Mouse (Mus musculus): ENCODE measurements around the gene B430306N03Rik.
"Not testable (repeated sequence)": the region's sequence is repeated elsewhere in the genome, so short reads cannot be mapped to it uniquely, and the experiment has no call there.

B430306N03Rik gene

DNA sequence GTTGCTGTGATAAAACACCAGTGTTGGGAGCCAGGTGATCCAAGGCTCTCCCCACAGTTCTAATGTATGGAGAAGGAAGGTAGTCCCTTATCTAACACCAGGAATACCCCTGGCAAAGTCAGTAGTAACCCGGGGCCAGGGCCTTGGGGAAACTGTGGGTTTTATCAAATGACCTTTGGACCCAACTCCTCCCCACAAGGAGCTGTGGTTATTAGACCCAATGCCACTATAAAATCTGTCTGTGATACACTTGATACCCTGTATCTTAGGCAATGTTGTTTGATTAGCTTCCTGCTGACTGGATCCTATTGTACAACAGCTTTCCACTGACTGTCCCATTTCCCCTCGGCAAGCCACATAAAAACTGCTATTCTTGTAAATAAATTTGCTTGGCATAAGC, 3.8 kb upstream of the B430306N03Rik start:
- DNase-seq (ENCODE audit: low spot score in 2 of 2): no peak

DNA sequence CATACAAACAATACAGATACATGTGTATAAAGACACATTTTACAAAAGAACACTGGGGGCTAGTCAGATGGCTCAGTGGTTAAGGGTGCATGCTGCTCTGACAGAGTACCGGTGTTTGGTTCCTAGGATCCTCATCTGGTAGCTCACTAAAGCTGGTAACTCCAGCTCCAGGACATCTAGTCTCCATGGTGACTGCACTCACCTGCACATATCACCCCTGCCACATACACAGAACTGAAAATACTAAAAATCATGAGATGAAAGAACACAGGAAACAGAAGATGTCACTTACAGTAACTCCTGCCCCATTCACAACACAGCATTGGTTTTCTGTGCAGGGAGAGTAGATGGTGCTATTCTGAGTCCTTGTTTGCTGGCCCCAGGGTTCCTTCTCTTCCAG, 2.7 kb downstream of the B430306N03Rik start:
- DNase-seq (ENCODE audit: low spot score in 2 of 2): no peak

DNA sequence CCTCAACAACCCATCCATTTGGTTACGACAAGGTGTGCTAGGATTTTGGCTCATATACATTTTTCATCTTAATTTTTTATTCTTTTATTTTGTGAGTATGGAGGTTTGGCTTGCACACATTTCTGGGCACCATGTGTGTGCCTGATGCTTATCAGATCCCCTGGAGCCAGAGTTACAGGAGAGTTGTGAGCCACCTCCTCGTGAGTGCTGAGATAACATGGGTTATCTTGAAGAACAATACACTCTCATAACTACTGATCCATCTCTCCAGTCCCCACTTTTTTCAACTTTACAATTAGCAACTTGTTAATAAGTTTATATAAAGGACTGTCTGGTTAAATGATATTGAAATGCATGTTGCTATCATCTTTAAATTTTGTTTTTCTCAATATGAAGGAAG, 5.3 kb downstream of the B430306N03Rik start:
- DNase-seq (ENCODE audit: low spot score in 2 of 2): no peak

DNA sequence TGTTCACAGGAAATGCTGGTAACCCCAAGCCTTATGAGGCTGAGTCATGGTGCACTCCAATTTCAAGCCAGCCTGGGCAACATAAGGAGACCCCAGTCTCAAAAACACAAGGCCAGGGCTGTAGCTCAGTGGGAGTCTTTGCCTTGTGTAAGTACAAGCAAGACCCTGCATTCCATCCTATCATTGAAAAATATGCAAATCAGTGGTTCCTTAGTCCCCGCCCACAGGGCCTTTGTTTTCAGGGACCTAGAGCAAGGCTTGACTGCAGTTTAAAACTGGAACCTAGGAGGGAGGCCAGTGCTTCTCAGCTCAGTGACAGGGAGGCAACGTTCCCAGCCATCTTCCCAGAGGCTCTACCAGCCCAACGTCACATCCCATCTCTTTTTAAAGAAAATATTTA, 7.3 kb downstream of the B430306N03Rik start:
- DNase-seq (ENCODE audit: low spot score in 2 of 2): no peak

DNA sequence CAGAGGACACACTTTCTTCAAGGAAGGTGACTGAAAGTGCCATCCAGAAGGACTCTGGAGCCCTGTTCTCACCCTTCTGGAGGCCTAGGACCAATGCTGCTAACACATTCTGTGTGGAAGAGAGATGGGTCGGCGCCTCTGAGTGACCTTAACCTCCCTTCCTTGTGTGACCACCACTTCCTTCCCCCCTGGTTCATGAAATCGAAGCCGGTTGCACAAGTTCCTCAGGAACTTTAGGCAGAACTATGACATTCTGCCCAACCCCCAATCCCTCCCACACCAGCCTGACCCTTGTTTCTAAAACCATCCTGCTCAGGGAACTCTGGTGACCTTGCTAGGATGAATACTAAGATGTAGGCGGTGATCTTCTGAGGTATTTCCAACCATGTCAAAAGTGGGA, 8.3 kb downstream of the B430306N03Rik start:
- DNase-seq (ENCODE audit: low spot score in 2 of 2): peak in 1 of 2 experiments; percentile 45

DNA sequence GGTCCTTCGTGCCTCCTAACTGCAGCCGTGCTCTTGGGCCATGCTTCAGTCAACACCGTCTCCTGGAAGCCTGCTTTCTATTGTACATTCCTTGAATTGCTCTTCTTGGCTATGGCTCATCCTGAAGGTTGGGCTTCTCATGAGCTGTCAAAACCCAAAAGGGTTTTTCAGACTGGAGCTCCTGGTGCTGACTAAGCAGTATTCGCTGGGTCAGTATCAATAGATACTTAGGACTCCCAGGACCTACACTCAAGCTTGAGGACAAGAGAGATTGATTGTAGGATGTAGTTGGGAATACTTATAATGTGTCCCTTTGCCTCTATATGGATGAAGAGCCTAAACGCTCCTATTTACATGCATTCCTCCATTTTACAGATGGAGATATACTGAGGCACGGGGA, 9.2 kb downstream of the B430306N03Rik start:
- no peak for DNase-seq (ENCODE audit: low spot score in 2 of 2)

DNA sequence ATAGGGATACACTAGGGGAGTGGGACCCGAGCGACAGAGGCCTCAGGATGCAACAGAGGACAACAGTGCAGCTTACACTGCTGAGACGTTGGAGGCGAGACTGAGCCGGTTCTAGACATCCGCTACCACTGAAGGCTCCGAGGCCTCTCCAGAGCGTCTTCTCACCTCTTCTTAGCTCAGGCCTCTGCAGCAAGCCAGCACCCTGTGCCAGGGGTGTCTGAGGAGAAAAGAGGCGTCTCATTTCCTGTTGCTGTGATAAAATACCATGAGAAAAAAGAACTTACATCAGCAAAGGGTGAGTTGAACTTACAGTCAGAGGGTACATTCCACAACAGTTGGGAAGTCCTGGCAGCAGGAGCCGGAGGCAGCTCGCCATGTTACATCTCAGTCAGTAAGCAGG, 9.7 kb downstream of the B430306N03Rik start:
- DNase-seq (ENCODE audit: low spot score in 2 of 2): no peak

DNA sequence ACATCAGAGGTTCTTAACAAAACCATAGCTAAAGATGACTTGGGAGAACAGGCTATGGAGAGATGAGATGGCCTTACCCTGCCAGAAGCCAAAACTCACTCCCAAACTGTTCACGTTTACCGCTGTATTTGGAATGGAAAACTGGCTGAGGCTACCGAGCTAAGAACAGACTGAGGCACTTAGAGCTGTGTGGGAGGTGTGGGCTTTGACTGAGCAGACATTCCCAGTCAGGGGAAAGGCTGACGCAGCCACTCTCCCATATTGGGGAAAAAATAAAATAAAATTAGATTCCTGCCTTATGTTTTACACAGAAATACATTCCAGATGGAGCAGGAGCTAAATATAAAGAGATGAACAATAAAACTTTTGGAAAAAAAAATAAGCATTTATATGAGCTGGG, 10.7 kb downstream of the B430306N03Rik start:
- DNase-seq (ENCODE audit: low spot score in 2 of 2): no peak

DNA sequence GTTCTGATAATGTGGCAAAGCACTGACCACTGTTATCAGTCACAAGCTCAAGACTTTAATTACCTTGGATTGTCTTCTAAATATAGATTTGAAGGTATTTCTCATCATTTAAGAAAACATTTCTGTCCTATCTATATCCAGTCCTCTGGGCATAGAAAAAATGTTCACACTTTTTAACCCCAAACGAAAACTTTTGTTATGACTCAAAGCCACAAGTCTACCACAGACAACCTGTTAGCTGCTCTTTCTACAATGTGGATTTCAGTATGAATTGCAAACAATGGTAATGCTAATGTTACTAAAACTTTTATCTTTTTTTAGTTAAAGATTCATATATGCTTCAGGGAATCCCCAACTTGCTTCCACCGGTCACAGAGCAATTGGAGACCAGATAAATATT, 16.6 kb downstream of the B430306N03Rik start:
- DNase-seq (ENCODE audit: low spot score in 2 of 2): no peak

DNA sequence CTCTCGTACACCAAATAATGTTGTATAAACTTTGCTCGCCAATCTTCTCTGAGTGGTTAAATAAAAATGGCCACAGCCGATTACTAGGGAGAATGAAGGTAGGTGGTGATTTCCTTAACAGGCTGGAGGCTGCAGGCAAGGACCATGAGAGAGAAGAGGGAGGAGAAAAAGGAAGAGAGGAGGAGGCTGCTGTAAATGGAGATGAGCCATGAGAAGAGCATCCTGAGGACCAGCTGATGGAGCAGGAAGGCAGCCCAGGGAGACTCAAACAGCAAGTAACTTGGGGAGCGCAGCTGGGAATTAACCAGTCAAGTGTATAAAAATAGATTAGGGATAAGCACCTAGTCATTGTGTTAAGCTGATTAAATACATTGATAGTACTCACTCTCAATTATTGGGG, 18.2 kb downstream of the B430306N03Rik start:
- no peak for DNase-seq (ENCODE audit: low spot score in 2 of 2)

DNA sequence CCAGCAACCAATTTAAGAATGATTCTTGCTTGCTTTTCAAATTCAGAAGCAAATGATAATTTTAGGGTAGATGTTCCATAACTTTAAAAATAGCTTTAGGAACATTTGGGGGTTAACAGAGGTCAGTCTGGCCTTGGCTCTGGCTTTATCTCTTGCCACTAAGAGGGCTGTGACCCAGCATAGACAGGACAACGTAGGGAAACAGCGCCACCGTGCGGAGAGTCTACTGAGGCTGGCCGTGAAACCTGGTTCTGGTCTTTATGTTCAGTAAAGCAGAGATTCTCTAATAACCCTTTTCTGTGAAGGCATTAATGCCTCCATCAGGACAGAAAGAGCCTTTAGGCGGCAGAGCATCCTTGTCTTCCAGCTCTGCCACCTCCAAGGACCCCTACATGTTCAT, 20.9 kb downstream of the B430306N03Rik start:
- DNase-seq (ENCODE audit: low spot score in 2 of 2): peak; percentile 88 to 97

DNA sequence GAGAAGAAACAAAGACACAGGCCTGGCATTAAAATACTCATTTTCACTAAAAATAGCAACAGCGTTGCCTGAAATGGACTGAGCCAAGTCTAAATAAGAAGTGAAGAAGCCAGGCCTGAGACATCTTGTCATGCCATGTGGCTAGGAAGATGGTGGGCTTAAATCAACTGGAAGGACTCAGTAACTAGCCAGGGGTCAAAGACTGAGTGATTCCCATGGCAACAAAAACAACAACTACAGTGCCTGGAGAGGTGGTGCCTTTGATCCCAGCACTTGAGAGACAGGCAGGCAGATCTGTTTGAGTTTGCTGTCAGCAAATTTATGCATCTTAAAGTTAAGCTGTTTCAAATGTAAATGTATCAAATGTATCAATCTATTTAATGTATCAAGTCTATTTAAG, 24.3 kb downstream of the B430306N03Rik start:
- DNase-seq (ENCODE audit: low spot score in 2 of 2): no peak

DNA sequence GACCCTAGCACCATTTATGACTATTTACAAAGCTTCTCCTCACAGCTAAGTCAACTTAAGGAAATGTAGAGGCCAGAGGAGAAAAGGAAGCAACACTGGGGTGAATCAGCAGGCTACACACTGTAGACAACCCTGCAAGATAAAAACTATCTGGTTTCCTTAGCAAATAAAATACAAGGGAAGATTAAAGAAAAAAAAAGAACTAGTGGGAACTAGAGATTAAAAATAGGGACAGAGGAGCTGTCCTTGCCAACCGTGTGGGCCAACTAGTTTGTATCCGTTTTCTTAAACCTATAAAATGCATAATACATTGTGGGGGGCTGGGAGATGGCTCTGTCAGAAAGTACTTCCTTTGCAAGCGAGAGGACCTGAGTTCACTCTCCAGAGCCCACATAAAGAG, 26.0 kb downstream of the B430306N03Rik start:
- DNase-seq (ENCODE audit: low spot score in 2 of 2): no peak

DNA sequence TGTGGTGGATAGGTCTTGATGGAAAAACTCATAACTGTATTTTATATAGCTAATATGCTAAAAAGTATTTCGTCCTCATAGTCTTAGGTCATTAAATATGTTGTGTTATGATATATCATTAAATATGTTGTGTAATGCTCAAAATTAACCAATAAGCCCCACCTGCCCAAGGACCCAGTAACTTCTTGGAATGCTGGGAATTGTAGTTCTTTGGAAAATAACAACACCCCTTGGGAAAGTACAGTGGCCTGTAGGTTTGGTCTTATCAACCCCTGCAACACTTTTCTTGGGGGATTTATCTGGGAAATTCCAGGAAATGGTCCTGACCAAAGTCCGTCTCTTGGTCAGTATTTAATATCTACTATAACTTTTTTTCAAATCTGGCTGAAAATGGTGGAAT, 27.1 kb downstream of the B430306N03Rik start:
- DNase-seq (ENCODE audit: low spot score in 2 of 2): no peak

DNA sequence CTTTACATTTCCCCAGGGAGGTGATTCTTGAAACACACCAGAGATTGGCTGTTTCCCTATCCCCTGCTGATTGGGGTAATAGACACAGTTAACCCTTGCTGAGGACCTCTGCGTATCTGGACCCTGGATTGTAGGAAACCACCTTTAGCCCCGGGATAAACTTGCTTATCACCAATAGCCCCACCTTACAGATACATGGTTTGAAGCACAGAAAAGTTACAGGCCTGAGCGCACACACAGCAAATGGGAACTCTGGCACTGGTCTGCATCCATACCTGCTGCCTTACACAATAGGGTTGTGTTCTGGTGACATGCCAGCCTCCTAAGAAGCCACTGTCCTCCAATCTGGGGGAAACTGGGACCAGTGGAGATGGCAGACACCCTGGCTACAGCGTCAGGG, 29.9 kb downstream of the B430306N03Rik start:
- no peak for DNase-seq (ENCODE audit: low spot score in 2 of 2)

DNA sequence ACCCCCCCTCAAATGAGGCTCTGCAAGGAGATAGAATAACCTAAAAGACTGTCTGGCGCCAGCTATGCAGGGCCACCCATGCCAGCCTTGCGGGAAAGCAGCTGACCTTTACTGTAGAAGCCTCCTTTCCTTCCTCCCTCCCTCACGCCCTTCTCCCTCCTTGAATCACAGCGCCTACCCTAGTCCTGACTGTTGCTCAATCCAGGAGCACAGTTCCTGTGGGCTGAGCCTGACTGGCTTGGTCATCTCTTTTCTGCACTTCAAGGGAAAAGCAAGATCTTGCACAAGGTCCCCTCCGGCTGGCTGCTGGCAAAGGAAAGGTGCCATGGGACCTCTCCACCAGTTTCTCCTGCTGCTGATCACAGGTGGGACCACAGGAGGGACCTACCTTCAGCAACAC, 30.3 kb downstream of the B430306N03Rik start, which contains the start of gene Trem2:
Gene Trem2 (plus strand): TSS at position 171 of the 400 bp plus-strand sequence.
- no peak for DNase-seq (ENCODE audit: low spot score in 2 of 2)

DNA sequence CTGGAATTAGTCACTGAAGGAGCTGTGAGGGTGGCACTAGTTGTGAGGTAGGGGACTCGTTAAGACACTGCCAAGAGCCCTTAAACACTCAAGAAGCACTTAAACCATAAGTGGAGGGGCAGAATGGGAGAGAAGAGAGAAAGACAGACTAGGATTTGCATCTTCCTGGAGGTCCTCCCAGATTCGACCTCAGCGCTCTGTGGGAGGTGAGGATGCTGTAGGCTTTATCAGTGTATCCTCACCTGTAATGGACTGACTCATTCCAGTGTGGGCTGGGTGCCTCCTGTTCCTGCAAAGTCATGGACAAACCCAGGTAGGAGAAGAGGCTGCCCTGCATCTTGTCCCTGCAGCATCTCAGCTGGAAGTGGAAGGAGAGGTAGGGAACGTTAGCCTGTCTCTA, 30.9 kb downstream of the B430306N03Rik start:
- DNase-seq (ENCODE audit: low spot score in 2 of 2): no peak

DNA sequence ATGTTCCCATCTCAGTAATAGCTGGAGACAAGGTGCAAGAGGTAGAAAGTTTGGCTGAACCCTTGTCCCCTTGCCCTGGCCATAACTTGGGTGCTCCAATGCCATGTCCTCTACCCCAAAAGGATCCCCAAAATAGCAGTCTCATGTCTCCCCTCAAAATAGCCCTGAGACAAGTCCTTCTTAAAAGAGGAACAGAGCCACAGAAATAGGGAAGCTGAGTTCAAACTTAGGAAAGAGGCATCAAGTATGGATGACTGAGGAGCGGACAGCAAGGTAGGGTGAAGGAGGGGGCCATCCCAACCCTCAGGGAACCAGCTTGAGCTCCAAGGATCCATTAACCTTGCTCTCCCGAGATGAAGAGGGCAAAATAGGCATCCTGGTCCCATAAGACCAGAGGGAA, 31.3 kb downstream of the B430306N03Rik start:
- no peak for DNase-seq (ENCODE audit: low spot score in 2 of 2)

DNA sequence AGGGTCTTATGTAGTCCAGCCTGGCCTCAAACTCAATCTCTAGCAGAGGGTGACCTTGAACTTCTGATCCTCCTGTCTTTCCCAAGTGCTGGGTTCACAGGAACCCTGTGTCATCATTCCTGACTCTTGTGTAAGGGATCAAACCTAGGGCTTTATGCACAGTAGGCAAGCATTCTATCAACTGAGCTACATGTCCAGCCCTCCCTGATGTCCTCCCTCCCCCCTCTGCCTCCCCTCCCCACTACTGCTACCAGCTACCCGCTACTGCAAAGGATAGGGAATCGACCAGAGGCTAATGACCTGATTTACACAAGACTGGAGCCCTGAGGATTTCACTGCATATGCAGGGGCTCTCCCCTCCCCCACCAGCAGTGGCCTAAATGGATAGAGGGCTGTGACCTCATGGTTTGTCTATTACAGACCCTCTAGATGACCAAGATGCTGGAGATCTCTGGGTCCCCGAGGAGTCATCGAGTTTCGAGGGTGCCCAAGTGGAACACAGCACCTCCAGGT, 34.8 kb downstream of the B430306N03Rik start:
- no peak for DNase-seq (ENCODE audit: low spot score in 2 of 2)

DNA sequence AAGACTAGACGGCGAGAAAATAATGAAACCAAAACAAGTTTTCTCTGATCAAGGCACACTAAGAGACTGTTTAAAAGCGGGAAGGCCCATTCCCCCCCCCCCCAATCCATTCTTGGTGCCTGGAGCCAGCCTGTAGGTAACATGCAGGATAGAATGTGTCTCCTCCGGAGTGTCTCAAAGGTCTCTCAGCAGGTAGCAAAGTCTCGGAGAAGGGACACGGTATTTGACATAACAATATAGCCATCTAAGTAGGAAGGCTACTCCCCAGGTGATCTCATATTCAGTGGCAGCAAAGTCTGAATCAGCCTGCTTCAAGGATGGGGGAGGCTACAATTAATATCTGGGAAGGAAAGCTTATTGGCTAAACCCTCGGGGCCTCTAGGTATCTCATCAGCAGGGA, 37.0 kb downstream of the B430306N03Rik start:
- not testable (repeated sequence) for DNase-seq (ENCODE audit: low spot score in 2 of 2)

DNA sequence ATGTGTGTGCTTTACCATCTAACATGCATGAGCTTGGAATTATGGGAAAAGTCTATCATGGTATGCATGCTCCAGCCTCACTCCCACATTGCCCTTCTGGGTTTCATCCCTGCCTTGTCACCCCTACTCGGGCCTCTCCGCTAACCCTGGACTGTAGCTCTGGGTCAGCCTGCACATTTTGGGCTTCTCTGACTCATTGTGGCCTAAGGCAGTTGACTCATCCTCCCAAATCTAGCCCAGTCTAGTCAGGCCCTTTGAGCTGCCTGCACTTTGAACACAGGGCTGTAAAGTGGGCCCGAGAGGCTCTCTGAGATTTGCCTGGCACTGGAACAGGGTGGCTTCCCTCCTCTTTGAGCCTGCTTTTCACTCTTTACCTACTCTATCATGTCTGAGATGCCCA, 39.9 kb downstream of the B430306N03Rik start:
- no peak for DNase-seq (ENCODE audit: low spot score in 2 of 2)

DNA sequence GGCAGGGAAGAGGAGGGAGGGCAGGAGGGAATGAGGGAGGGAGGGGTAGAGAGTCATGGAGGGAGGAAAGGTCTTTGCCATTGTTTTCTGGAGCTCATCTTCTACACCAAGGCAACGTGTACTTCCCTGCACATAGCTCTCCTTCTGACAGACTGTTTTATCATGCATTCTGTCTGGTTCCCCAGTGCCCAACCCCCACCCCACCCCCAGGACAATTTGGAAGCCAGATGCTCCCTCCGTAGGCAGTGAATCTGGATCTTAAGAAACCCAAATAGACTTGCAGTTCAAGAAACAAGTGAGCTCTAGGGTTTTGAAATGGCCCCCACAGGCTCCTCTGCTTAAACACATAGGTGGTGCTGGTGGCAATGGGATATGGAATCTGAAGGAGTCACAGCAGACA, 42.0 kb downstream of the B430306N03Rik start:
- DNase-seq (ENCODE audit: low spot score in 2 of 2): no peak

DNA sequence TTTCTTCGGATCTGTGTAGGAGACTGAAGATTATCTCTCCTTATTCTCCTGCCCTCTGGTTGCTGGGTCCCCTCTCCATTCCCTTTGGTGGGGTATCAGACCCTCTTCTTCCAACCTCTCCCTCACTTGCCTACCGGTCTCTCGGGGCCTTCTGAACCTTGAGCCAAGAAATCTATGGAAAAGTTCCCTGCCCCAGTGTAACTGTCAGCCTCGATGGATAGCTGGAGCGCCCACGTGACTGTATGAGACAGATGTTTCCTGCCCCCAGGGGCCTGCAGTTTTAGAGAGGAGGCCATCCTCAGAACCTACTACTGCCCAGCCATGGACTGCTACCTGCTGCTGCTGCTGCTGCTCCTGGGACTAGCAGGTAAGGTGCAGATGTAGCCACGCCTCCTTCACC, 43.7 kb downstream of the B430306N03Rik start, which contains the start of gene Treml1:
Gene Treml1 (plus strand): TSS at position 301 of the 400 bp plus-strand sequence.
- DNase-seq (ENCODE audit: low spot score in 2 of 2): no peak

DNA sequence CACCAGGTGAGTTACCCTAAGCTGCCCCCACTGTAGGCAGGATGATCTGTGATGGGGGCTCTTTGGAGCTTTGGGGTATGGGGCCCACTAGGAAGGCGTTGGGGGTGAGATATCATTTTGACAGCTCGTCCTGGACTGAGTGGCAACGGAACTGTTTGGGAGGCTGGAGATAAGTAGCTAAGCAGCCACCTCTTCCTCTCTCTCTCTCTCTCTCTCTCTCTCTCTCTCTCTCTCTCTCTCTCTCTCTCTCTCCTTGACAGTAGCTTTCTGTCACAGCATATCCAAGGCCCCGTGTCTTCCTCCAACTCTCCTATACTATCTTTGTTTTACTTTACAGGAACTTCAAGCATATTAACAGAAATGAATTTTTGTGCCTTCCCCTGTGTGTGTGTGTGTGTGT, 44.5 kb downstream of the B430306N03Rik start:
- DNase-seq (ENCODE audit: low spot score in 2 of 2): no peak
